Mouse (Mus musculus) thymus, adult 2 months (tissue): Measurements from ENCODE around the gene Rerg. TPM values are rescaled to one million over a fixed set of nuclear protein-coding genes. Genes with fewer than 3 reads are reported as not detected.

Experiments
- DNase-seq: peaks from one replicate; pipeline ENCODE4 v3.0.0; 2021
- H3K27ac ChIP-seq: fragments of 200-500 bp; 2 replicates; pipeline ENCODE4 v1.5.1; 2012; ENCODE audit warnings: low read length, control low read depth; ENCODE audit not compliant: control insufficient read depth, insufficient read depth
- H3K27me3 ChIP-seq: fragments of 200-500 bp; 2 replicates; pipeline ENCODE4 v1.6.1; 2012; ENCODE audit warnings: mild to moderate bottlenecking, low read length, moderate library complexity, mixed read lengths; ENCODE audit not compliant: control insufficient read depth, insufficient read depth
- H3K36me3 ChIP-seq: fragments of 200-500 bp; 2 replicates; pipeline ENCODE4 v1.6.1; 2012; ENCODE audit warnings: mild to moderate bottlenecking, low read length, moderate library complexity; ENCODE audit not compliant: control insufficient read depth, insufficient read depth
- H3K4me1 ChIP-seq: fragments of 200-500 bp; replicated peaks from 2 replicates; pipeline ENCODE4 v1.6.1; 2012; ENCODE audit warnings: low read length; ENCODE audit not compliant: control insufficient read depth, insufficient read depth
- H3K4me3 ChIP-seq: fragments of 200-500 bp; 2 replicates; pipeline ENCODE4 v1.5.1; 2012; ENCODE audit warnings: mild to moderate bottlenecking, low read length, control low read depth, moderate library complexity; ENCODE audit not compliant: control insufficient read depth, insufficient read depth
- CTCF ChIP-seq: fragments of 200-500 bp; IDR thresholded peaks from 2 replicates; pipeline ENCODE4 v1.5.1; 2012; ENCODE audit warnings: mild to moderate bottlenecking, control low read depth, low read length, moderate library complexity, borderline replicate concordance; ENCODE audit not compliant: control insufficient read depth, poor library complexity, insufficient read depth; ENCODE audit errors: extremely low read depth
- POLR2A ChIP-seq: fragments of 200-500 bp; IDR thresholded peaks from 2 replicates; pipeline ENCODE4 v1.6.1; 2012; ENCODE audit warnings: mild to moderate bottlenecking, low read length, control low read depth, moderate library complexity; ENCODE audit not compliant: control insufficient read depth, poor library complexity, insufficient read depth; ENCODE audit errors: extremely low read depth
- WGBS: fragments of 180-500 bp; shearing (Covaris S2); methylation state at CpG from one replicate; pipeline ENCODE4 v1.1.7; 2018; 5-methylcytosine and 5-hydroxymethylcytosine counted together
- polyA plus RNA-seq: library from polyadenylated mRNA; depleted of rRNA; stranded (reverse); fragments of >200 nt; gene quantifications from 2 replicates; pipeline ENCODE4 v1.2.3, GENCODE M21; 2012

Gene Rerg
- polyA plus RNA-seq, 1 experiment = 0.49 TPM

GRCm38 (mm10) chr6:137111266-137111813, 59.0 kb downstream of the Rerg start:
- H3K27ac ChIP-seq = no peak overlapping the region
- H3K4me3 ChIP-seq = no peak overlapping the region
- no peak for TF ChIP-seq CTCF
- TF ChIP-seq POLR2A = no peak
- H3K27me3 ChIP-seq = no peaks in the 10 kb centered on the region
- no peak for DNase-seq
- 94% methylated on average over 9 of the region's 9 CpGs for WGBS
- no peaks in the 10 kb centered on the region for H3K4me1 ChIP-seq
- H3K36me3 ChIP-seq = no peaks in the 10 kb centered on the region

GRCm38 (mm10) chr6:137110778-137111174, 59.5 kb downstream of the Rerg start:
- TF ChIP-seq POLR2A (no peak), CTCF (no peak)
- Histone ChIP-seq H3K4me1 (no peaks in the 10 kb centered on the region), H3K4me3 (no peak overlapping the region), H3K27me3 (no peaks in the 10 kb centered on the region), H3K36me3 (no peaks in the 10 kb centered on the region), H3K27ac (no peak overlapping the region)
- no peak for DNase-seq
- 90% methylated on average over 6 of the region's 6 CpGs for WGBS

GRCm38 (mm10) chr6:137109811-137110777, 60.2 kb downstream of the Rerg start:
- Histone ChIP-seq H3K4me1 (no peaks in the 10 kb centered on the region), H3K27ac (no peak overlapping the region), H3K4me3 (no peak overlapping the region), H3K27me3 (no peaks in the 10 kb centered on the region), H3K36me3 (no peaks in the 10 kb centered on the region)
- TF ChIP-seq POLR2A (no peak), CTCF (no peak)
- WGBS = 88% methylated on average over 20 of the region's 20 CpGs
- DNase-seq = no peak

GRCm38 (mm10) chr6:137105285-137105684, 65.0 kb downstream of the Rerg start:
- no peak for DNase-seq
- Histone ChIP-seq H3K36me3 (no peaks in the 10 kb centered on the region), H3K4me1 (no peaks in the 10 kb centered on the region), H3K4me3 (no peak overlapping the region), H3K27ac (no peak overlapping the region), H3K27me3 (no peaks in the 10 kb centered on the region)
- 95% methylated on average over 4 of the region's 4 CpGs for WGBS
- no peak for TF ChIP-seq POLR2A
- TF ChIP-seq CTCF = no peak

GRCm38 (mm10) chr6:137102662-137103179, 67.6 kb downstream of the Rerg start:
- Histone ChIP-seq H3K27me3 (no peaks in the 10 kb centered on the region), H3K4me3 (no peak overlapping the region), H3K4me1 (no peaks in the 10 kb centered on the region), H3K36me3 (no peaks in the 10 kb centered on the region), H3K27ac (no peak overlapping the region)
- 51% methylated on average over 10 of the region's 10 CpGs for WGBS
- no peak for DNase-seq
- TF ChIP-seq CTCF (no peak), POLR2A (no peak)

GRCm38 (mm10) chr6:137101886-137102661, 68.2 kb downstream of the Rerg start:
- Histone ChIP-seq H3K27ac (no peak overlapping the region), H3K4me1 (no peaks in the 10 kb centered on the region), H3K27me3 (no peaks in the 10 kb centered on the region), H3K36me3 (no peaks in the 10 kb centered on the region), H3K4me3 (no peak overlapping the region)
- no peak for DNase-seq
- 95% methylated on average over 7 of the region's 7 CpGs for WGBS
- no peak for TF ChIP-seq POLR2A
